Mouse (Mus musculus) erythroblast, embryonic 14.5 days (primary cell): ENCODE results near the gene Pfkl.

Source experiments
- GATA1 ChIP-seq: IDR thresholded peaks from 2 replicates; pipeline ENCODE4 v1.6.1; 2012; ENCODE audit warnings: low read length, inconsistent platforms, mixed read lengths
- TAL1 ChIP-seq: IDR thresholded peaks from 3 replicates; pipeline ENCODE4 v1.6.1; 2012; ENCODE audit warnings: low read length, inconsistent platforms, mixed read lengths

DNA sequence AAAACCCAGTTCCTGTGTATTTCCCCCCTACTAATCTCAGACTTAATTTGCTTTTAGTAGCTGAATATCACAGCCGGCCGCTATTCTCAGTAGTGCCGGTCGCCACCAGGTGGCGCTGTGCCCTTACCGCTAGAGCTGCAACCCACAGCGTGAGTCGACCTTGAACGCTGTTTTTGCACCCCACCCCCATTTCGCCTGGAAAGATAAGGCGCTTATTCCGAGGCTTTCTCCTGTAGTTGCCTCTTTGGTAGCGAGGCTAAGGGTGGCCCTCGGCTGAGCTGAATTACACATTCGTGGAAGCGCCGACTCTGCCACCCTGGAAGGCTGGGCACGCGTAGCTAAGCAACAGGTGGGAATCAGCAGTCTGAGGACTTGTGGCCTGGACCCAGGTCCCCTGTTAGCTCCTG lies 8.9 kb upstream of the Pfkl start:
- TF ChIP-seq GATA1 (peak; percentile 73), TAL1 (no peak)
